In genomic region chr16:31017687-31018413, GRCm38 (mm10) we compare ENCODE assay signal across 19 mouse cellular contexts.
"Had no signal": no experiment of that assay in that cellular context is flagged by ENCODE, and none has a peak within 500 bp of the region (broad histone marks: within the 10 kb centered on the region; RNA-seq: fewer than 3 reads in every experiment).

No protein-coding gene starts in this region.

- H3K27me3 ChIP-seq: limb, embryonic 12.5 days; limb, embryonic 15.5 days; lung, embryonic 15.5 days; midbrain, embryonic 13.5 days; neural tube, embryonic 13.5 days had no signal

- DNase-seq: kidney, adult 9 months; kidney, postnatal 14 days; kidney, postnatal 4 days; left cerebral cortex, postnatal 4 days; liver, postnatal 0 days; lung, postnatal 14 days; lung, postnatal 4 days; thymus, adult 18-20 months; thymus, postnatal 14 days had no signal

- H3K27ac ChIP-seq: limb, embryonic 12.5 days; limb, embryonic 15.5 days; liver, embryonic 14.5 days; lung, embryonic 15.5 days; midbrain, embryonic 10.5 days; midbrain, embryonic 13.5 days; neural tube, embryonic 13.5 days had no signal

- H3K4me3 ChIP-seq: limb, embryonic 12.5 days; limb, embryonic 15.5 days; lung, embryonic 15.5 days; midbrain, embryonic 10.5 days; midbrain, embryonic 13.5 days; myocyte; neural tube, embryonic 13.5 days had no signal

- ATAC-seq: liver, postnatal 0 days; midbrain, embryonic 13.5 days; midbrain, embryonic 16.5 days had no signal

- H3K9me3 ChIP-seq: limb, embryonic 12.5 days; limb, embryonic 15.5 days; lung, embryonic 15.5 days; midbrain, embryonic 10.5 days; midbrain, embryonic 13.5 days; neural tube, embryonic 13.5 days had no signal

- H3K4me2 ChIP-seq: limb, embryonic 12.5 days; limb, embryonic 15.5 days; liver, embryonic 11.5 days; lung, embryonic 15.5 days; midbrain, embryonic 13.5 days; neural tube, embryonic 13.5 days had no signal

- H3K36me3 ChIP-seq: limb, embryonic 12.5 days; limb, embryonic 15.5 days; lung, embryonic 15.5 days; midbrain, embryonic 10.5 days; midbrain, embryonic 13.5 days; neural tube, embryonic 13.5 days had no signal

- H3K9ac ChIP-seq: limb, embryonic 12.5 days; limb, embryonic 15.5 days; liver, embryonic 14.5 days; liver, postnatal 0 days; lung, embryonic 15.5 days; midbrain, embryonic 13.5 days; neural tube, embryonic 13.5 days had no signal
